Mouse (Mus musculus) CD4-positive, CD25-positive, alpha-beta regulatory T cell (primary cell): ENCODE results near the gene Ooep. TPM values are rescaled to one million over a fixed set of nuclear protein-coding genes. Genes with fewer than 3 reads are reported as not detected.

Source experiments
- polyA plus RNA-seq: library from polyadenylated mRNA; unstranded; fragments of 100-300 nt; shearing (Covaris generic); gene quantifications from one replicate; pipeline ENCODE4 v1.2.1, GENCODE M21; 2017

Gene Ooep
- polyA plus RNA-seq: 0.32 TPM

GRCm38 (mm10) chr9:78378113-78378785 lies at the start of gene Ooep:
TSS of gene Ooep (minus strand) at chr9:78378725.

GRCm38 (mm10) chr9:78395630-78396351 lies 17.3 kb upstream of the Ooep start, which contains the start of gene Ddx43:
TSS of gene Ddx43 (plus strand) at chr9:78395777.

DNA sequence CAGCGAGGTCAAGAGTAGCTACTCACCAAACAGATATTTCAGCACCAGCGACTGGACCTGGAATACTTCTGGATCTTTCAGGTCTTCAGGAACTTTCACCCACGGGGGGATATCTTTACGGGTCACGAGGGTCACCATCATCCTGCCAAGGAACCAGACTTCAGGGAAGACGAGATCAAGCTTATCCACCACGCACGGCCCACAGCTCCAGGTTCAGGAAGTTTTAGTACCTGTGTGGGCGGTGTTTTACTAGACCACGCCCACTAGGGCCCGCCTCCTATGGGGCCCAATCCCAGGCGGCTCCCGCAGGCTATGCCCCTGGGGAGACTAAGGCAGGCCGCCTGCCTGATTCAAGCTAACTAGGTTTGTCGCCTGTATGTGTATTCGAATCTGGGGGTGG lies 10.6 kb downstream of the Ooep start, which contains the start of gene Dppa5a:
TSS of gene Dppa5a (minus strand) at position 219 of the 400 bp plus-strand sequence.

GRCm38 (mm10) chr9:78355611-78356010 lies 22.9 kb downstream of the Ooep start, which contains the start of gene Gsta2:
TSS of gene Gsta2 (minus strand) at chr9:78355788.

GRCm38 (mm10) chr9:78327289-78327688 lies 51.2 kb downstream of the Ooep start, which contains the start of gene Omt2b:
TSS of gene Omt2b (plus strand) at chr9:78327589.

Other genes starting within 250 kb of the Ooep start
- gene Gsta4, start 196.0 kb downstream of the Ooep start, polyA plus RNA-seq: 61.2 TPM
- not detected for gene Gsta1, start 148.1 kb downstream of the Ooep start, polyA plus RNA-seq
- gene Gm3776, start 121.6 kb downstream of the Ooep start, polyA plus RNA-seq: not detected
- gene Gm10639, start 88.8 kb downstream of the Ooep start, polyA plus RNA-seq: not detected
- not detected for gene Omt2a, start 63.9 kb downstream of the Ooep start, polyA plus RNA-seq
- not detected for gene Omt2b, start 51.1 kb downstream of the Ooep start, polyA plus RNA-seq
- not detected for gene Gsta2, start 22.9 kb downstream of the Ooep start, polyA plus RNA-seq
- gene Dppa5a, start 10.5 kb downstream of the Ooep start, polyA plus RNA-seq: not detected
- gene Ddx43, start 17.1 kb upstream of the Ooep start, polyA plus RNA-seq: 9.1 TPM
- gene Cgas, start 64.5 kb upstream of the Ooep start, polyA plus RNA-seq: 4.0 TPM
- gene Mto1, start 69.5 kb upstream of the Ooep start, polyA plus RNA-seq: 31.7 TPM
- gene Gm17324, start 70.1 kb upstream of the Ooep start, polyA plus RNA-seq: 1.0 TPM
- gene Eef1a1, start 110.4 kb upstream of the Ooep start, polyA plus RNA-seq: 4,234 TPM
- 11.5 TPM for gene Slc17a5, start 209.3 kb upstream of the Ooep start, polyA plus RNA-seq
- gene Cd109, start 236.8 kb upstream of the Ooep start, polyA plus RNA-seq: 0.16 TPM